Mouse (Mus musculus) limb, embryonic 13.5 days (tissue): ENCODE measurements around the gene Helt. TPM values are rescaled to one million over a fixed set of nuclear protein-coding genes. Genes with fewer than 3 reads are reported as not detected.

Experiments used
- ATAC-seq: fragments of 200-750 bp; cut with Nextera tagmentation; 2 replicates; pipeline ENCODE4 v1.8.0; 2017; ENCODE audit warnings: low read depth, moderate number of reproducible peaks, moderate TSS enrichment; ENCODE audit not compliant: low FRiP score
- H3K27ac ChIP-seq: fragments of 300-500 bp; sonication (generic); 2 replicates; pipeline ENCODE4 v1.5.1; 2015; ENCODE audit warnings: inconsistent platforms, mild to moderate bottlenecking, moderate library complexity
- H3K27me3 ChIP-seq: fragments of 300-500 bp; sonication (generic); 2 replicates; pipeline ENCODE4 v1.6.1; 2015; ENCODE audit warnings: mild to moderate bottlenecking, inconsistent platforms
- H3K36me3 ChIP-seq: fragments of 300-500 bp; sonication (generic); 2 replicates; pipeline ENCODE4 v1.6.1; 2015; ENCODE audit warnings: inconsistent platforms, mild to moderate bottlenecking, moderate library complexity
- H3K4me1 ChIP-seq: fragments of 300-500 bp; sonication (generic); 2 replicates; pipeline ENCODE4 v1.6.1; 2015; ENCODE audit warnings: inconsistent platforms
- H3K4me2 ChIP-seq: fragments of 300-500 bp; sonication (generic); replicated peaks from 2 replicates; pipeline ENCODE4 v1.6.1; 2015; ENCODE audit warnings: inconsistent platforms, mild to moderate bottlenecking, moderate library complexity
- H3K4me3 ChIP-seq: fragments of 300-500 bp; sonication (generic); 2 replicates; pipeline ENCODE4 v1.5.1; 2015; ENCODE audit warnings: moderate library complexity, mild to moderate bottlenecking, inconsistent platforms
- H3K9ac ChIP-seq: fragments of 300-500 bp; sonication (generic); 2 replicates; pipeline ENCODE4 v1.6.1; 2015; ENCODE audit warnings: mild to moderate bottlenecking, inconsistent platforms
- H3K9me3 ChIP-seq: fragments of 300-500 bp; sonication (generic); 2 replicates; pipeline ENCODE4 v1.6.1; 2016; ENCODE audit warnings: inconsistent platforms
- WGBS: fragments of 180-500 bp; shearing (Covaris S2); methylation state at CpG from one replicate; pipeline ENCODE4 v1.1.7; 2015; 5-methylcytosine and 5-hydroxymethylcytosine counted together
- polyA plus RNA-seq: library from polyadenylated mRNA; unstranded; fragments of >200 nt; fragmentation: Nextera tagmentation; extraction: Ambion mirVana; gene quantifications from 2 replicates; pipeline ENCODE4 v1.2.1, GENCODE M21; 2015

The Helt gene
- polyA plus RNA-seq: not detected in 2 replicates

GRCm38 (mm10) chr8:46294181-46294892 lies at the start of gene Helt:
Helt (minus strand) TSS chr8:46294671.
- peak within 1 kb of the TSS; percentile 25 for H3K4me3 ChIP-seq
- H3K9me3 ChIP-seq: no peaks in the 10 kb centered on the region
- WGBS: under 1% methylated on average over 50 of the region's 50 CpGs
- H3K9ac ChIP-seq: no peak within 1 kb of the TSS
- no peak within 1 kb of the TSS for H3K27ac ChIP-seq
- peaks cover 100% of the 10 kb centered on the region for H3K27me3 ChIP-seq
- no peaks in the 10 kb centered on the region for H3K36me3 ChIP-seq
- H3K4me2 ChIP-seq: peak within 1 kb of the TSS; percentile 53
- peaks cover 45% of the 10 kb centered on the region for H3K4me1 ChIP-seq
- ATAC-seq: no peak

GRCm38 (mm10) chr8:46342272-46342671 lies 47.8 kb upstream of the Helt start:
- Histone ChIP-seq H3K9ac (no peak overlapping the region), H3K27ac (no peak overlapping the region), H3K9me3 (no peaks in the 10 kb centered on the region), H3K4me2 (no peak overlapping the region), H3K27me3 (no peaks in the 10 kb centered on the region), H3K4me3 (no peak overlapping the region), H3K4me1 (no peaks in the 10 kb centered on the region), H3K36me3 (no peaks in the 10 kb centered on the region)
- no peak for ATAC-seq
- 78% methylated on average over 13 of the region's 13 CpGs for WGBS

- no peaks in the 10 kb centered on the region for H3K9me3 ChIP-seq
- no peaks in the 10 kb centered on the region for H3K27me3 ChIP-seq
- H3K4me3 ChIP-seq: no peak overlapping the region
- no peak overlapping the region for H3K27ac ChIP-seq
- no peak overlapping the region for H3K4me2 ChIP-seq
- H3K9ac ChIP-seq: no peak overlapping the region
- 85% methylated on average over 14 of the region's 14 CpGs for WGBS
- no peak for ATAC-seq
- H3K36me3 ChIP-seq: no peaks in the 10 kb centered on the region
- H3K4me1 ChIP-seq: no peaks in the 10 kb centered on the region
These were observed 46.2 kb upstream of the Helt start for GRCm38 (mm10) chr8:46340381-46341273.

- no peak overlapping the region for H3K4me3 ChIP-seq
- no peaks in the 10 kb centered on the region for H3K36me3 ChIP-seq
- H3K4me1 ChIP-seq: no peaks in the 10 kb centered on the region
- H3K27me3 ChIP-seq: no peaks in the 10 kb centered on the region
- no peaks in the 10 kb centered on the region for H3K9me3 ChIP-seq
- H3K9ac ChIP-seq: no peak overlapping the region
- no peak overlapping the region for H3K4me2 ChIP-seq
- no peak for ATAC-seq
- H3K27ac ChIP-seq: no peak overlapping the region
- WGBS: 77% methylated on average over 5 of the region's 5 CpGs
These were observed 44.8 kb upstream of the Helt start for GRCm38 (mm10) chr8:46339317-46339716.

- Histone ChIP-seq H3K36me3 (no peaks in the 10 kb centered on the region), H3K4me2 (no peak overlapping the region), H3K9ac (no peak overlapping the region), H3K27me3 (no peaks in the 10 kb centered on the region), H3K9me3 (peaks cover 4% of the 10 kb centered on the region; the same call in 1 of the 2 replicates), H3K27ac (no peak overlapping the region), H3K4me3 (no peak overlapping the region), H3K4me1 (no peaks in the 10 kb centered on the region)
- 88% methylated on average over 8 of the region's 8 CpGs for WGBS
- no peak for ATAC-seq
These were observed 41.9 kb upstream of the Helt start for GRCm38 (mm10) chr8:46336351-46336750.

GRCm38 (mm10) chr8:46332389-46333061 lies 38.1 kb upstream of the Helt start:
- no peak for ATAC-seq
- WGBS: 82% methylated on average over 7 of the region's 7 CpGs
- Histone ChIP-seq H3K4me3 (no peak overlapping the region), H3K27ac (no peak overlapping the region), H3K4me1 (no peaks in the 10 kb centered on the region), H3K9ac (no peak overlapping the region), H3K4me2 (no peak overlapping the region), H3K27me3 (no peaks in the 10 kb centered on the region), H3K36me3 (no peaks in the 10 kb centered on the region), H3K9me3 (peaks cover 4% of the 10 kb centered on the region; the same call in 1 of the 2 replicates)

- Histone ChIP-seq H3K27ac (no peak overlapping the region), H3K9me3 (peaks cover 4% of the 10 kb centered on the region; the same call in 1 of the 2 replicates), H3K4me2 (no peak overlapping the region), H3K4me1 (no peaks in the 10 kb centered on the region), H3K36me3 (no peaks in the 10 kb centered on the region), H3K9ac (no peak overlapping the region), H3K4me3 (no peak overlapping the region), H3K27me3 (no peaks in the 10 kb centered on the region)
- ATAC-seq: no peak
- 86% methylated on average over 5 of the region's 5 CpGs for WGBS
These were observed 37.3 kb upstream of the Helt start for GRCm38 (mm10) chr8:46331801-46332200.

- no peak for ATAC-seq
- peaks cover 12% of the 10 kb centered on the region; the same call in 1 of the 2 replicates for H3K9me3 ChIP-seq
- H3K9ac ChIP-seq: no peak overlapping the region
- H3K36me3 ChIP-seq: no peaks in the 10 kb centered on the region
- H3K4me2 ChIP-seq: no peak overlapping the region
- no peaks in the 10 kb centered on the region for H3K27me3 ChIP-seq
- peaks cover 2% of the 10 kb centered on the region; the same call in 1 of the 2 replicates for H3K4me1 ChIP-seq
- 74% methylated on average over 4 of the region's 4 CpGs for WGBS
- H3K27ac ChIP-seq: no peak overlapping the region
- no peak overlapping the region for H3K4me3 ChIP-seq
These were observed 34.9 kb upstream of the Helt start for GRCm38 (mm10) chr8:46329396-46329795.

- Histone ChIP-seq H3K27ac (no peak overlapping the region), H3K4me2 (no peak overlapping the region), H3K9me3 (peaks cover 12% of the 10 kb centered on the region; the same call in 1 of the 2 replicates), H3K36me3 (no peaks in the 10 kb centered on the region), H3K27me3 (no peaks in the 10 kb centered on the region), H3K4me1 (peaks cover 13% of the 10 kb centered on the region; the same call in 1 of the 2 replicates), H3K4me3 (no peak overlapping the region), H3K9ac (no peak overlapping the region)
- ATAC-seq: no peak
- WGBS: 84% methylated on average over 7 of the region's 7 CpGs
These were observed 32.8 kb upstream of the Helt start for GRCm38 (mm10) chr8:46327284-46327683.

GRCm38 (mm10) chr8:46326715-46327114 lies 32.2 kb upstream of the Helt start:
- Histone ChIP-seq H3K9ac (no peak overlapping the region), H3K27me3 (no peaks in the 10 kb centered on the region), H3K9me3 (peaks cover 12% of the 10 kb centered on the region; the same call in 1 of the 2 replicates), H3K4me1 (peaks cover 13% of the 10 kb centered on the region; the same call in 1 of the 2 replicates), H3K4me3 (no peak overlapping the region), H3K27ac (no peak overlapping the region), H3K36me3 (no peaks in the 10 kb centered on the region), H3K4me2 (no peak overlapping the region)
- WGBS: 86% methylated on average over 5 of the region's 5 CpGs
- no peak for ATAC-seq

- 64% methylated on average over 5 of the region's 5 CpGs for WGBS
- H3K27me3 ChIP-seq: no peaks in the 10 kb centered on the region
- no peak for ATAC-seq
- no peak overlapping the region for H3K9ac ChIP-seq
- no peak overlapping the region for H3K4me3 ChIP-seq
- H3K36me3 ChIP-seq: no peaks in the 10 kb centered on the region
- no peak overlapping the region for H3K27ac ChIP-seq
- H3K9me3 ChIP-seq: peaks cover 11% of the 10 kb centered on the region; the same call in 1 of the 2 replicates
- H3K4me1 ChIP-seq: peaks cover 13% of the 10 kb centered on the region; the same call in 1 of the 2 replicates
- no peak overlapping the region for H3K4me2 ChIP-seq
These were observed 30.2 kb upstream of the Helt start for GRCm38 (mm10) chr8:46324676-46325075.
